Mouse (Mus musculus) lung, embryonic 16.5 days (tissue): Measurements from ENCODE around the gene Rassf10. TPM values are rescaled to one million over a fixed set of nuclear protein-coding genes. Genes with fewer than 3 reads are reported as not detected.
"Not testable (repeated sequence)": the region's sequence is repeated elsewhere in the genome, so short reads cannot be mapped to it uniquely, and the experiment has no call there.

Source experiments
- ATAC-seq: fragments of 200-750 bp; cut with Nextera tagmentation; 2 replicates; pipeline ENCODE4 v1.8.0; 2017; ENCODE audit warnings: low read depth, mild to moderate bottlenecking, moderate library complexity
- H3K27ac ChIP-seq: fragments of 300-500 bp; sonication (generic); 2 replicates; pipeline ENCODE4 v1.5.1; 2014; ENCODE audit warnings: mild to moderate bottlenecking, control low read depth, low read length
- H3K27me3 ChIP-seq: fragments of 300-500 bp; sonication (generic); 2 replicates; pipeline ENCODE4 v1.6.1; 2014; ENCODE audit warnings: low read depth, low read length, mixed read lengths; ENCODE audit not compliant: control insufficient read depth, insufficient read depth
- H3K36me3 ChIP-seq: fragments of 300-500 bp; sonication (generic); 2 replicates; pipeline ENCODE4 v1.6.1; 2014; ENCODE audit warnings: low read length; ENCODE audit not compliant: control insufficient read depth, insufficient read depth
- H3K4me1 ChIP-seq: fragments of 300-500 bp; sonication (generic); replicated peaks from 2 replicates; pipeline ENCODE4 v1.6.1; 2014; ENCODE audit warnings: low read length, mixed read lengths; ENCODE audit not compliant: control insufficient read depth, insufficient read depth
- H3K4me2 ChIP-seq: fragments of 300-500 bp; sonication (generic); 2 replicates; pipeline ENCODE4 v1.6.1; 2014; ENCODE audit warnings: low read depth, low read length, control low read depth
- H3K4me3 ChIP-seq: fragments of 300-500 bp; sonication (generic); 2 replicates; pipeline ENCODE4 v1.5.1; 2014; ENCODE audit warnings: mild to moderate bottlenecking, low read length, control low read depth
- H3K9ac ChIP-seq: fragments of 300-500 bp; sonication (generic); 2 replicates; pipeline ENCODE4 v1.6.1; 2014; ENCODE audit warnings: low read length, control low read depth
- H3K9me3 ChIP-seq: fragments of 300-500 bp; sonication (generic); 2 replicates; pipeline ENCODE4 v1.6.1; 2016; ENCODE audit warnings: low read length; ENCODE audit not compliant: control insufficient read depth
- WGBS: fragments of 180-500 bp; shearing (Covaris S2); extraction: QIAGEN DNeasy Blood & Tissue Kit; methylation state at CpG from one replicate; pipeline ENCODE4 v1.1.7; 2014; 5-methylcytosine and 5-hydroxymethylcytosine counted together
- polyA plus RNA-seq: library from polyadenylated mRNA; unstranded; fragments of >200 nt; fragmentation: Nextera tagmentation; extraction: Ambion mirVana; gene quantifications from 2 replicates; pipeline ENCODE4 v1.2.1, GENCODE M21; 2015

Rassf10 gene
- polyA plus RNA-seq, 1 experiment from 2014 or later: 14.9 TPM

GRCm38 (mm10) chr7:112922801-112923200 is 31.0 kb upstream of the Rassf10 start:
- no peaks in the 10 kb centered on the region for H3K9me3 ChIP-seq
- H3K27me3 ChIP-seq: no peaks in the 10 kb centered on the region
- H3K36me3 ChIP-seq: no peaks in the 10 kb centered on the region
- H3K27ac ChIP-seq: peak overlapping the region; percentile 47
- no peak overlapping the region for H3K4me3 ChIP-seq
- WGBS: 19% methylated on average over 4 of the region's 4 CpGs
- H3K9ac ChIP-seq: no peak overlapping the region
- H3K4me1 ChIP-seq: peaks cover 13% of the 10 kb centered on the region
- no peak overlapping the region for H3K4me2 ChIP-seq
- ATAC-seq: no peak

- peak overlapping the region; percentile 47 for H3K27ac ChIP-seq
- H3K4me2 ChIP-seq: no peak overlapping the region
- H3K4me1 ChIP-seq: peaks cover 10% of the 10 kb centered on the region
- no peak overlapping the region for H3K9ac ChIP-seq
- 51% methylated on average over 3 of the region's 3 CpGs for WGBS
- ATAC-seq: peak; percentile 78
- H3K9me3 ChIP-seq: no peaks in the 10 kb centered on the region
- no peaks in the 10 kb centered on the region for H3K36me3 ChIP-seq
- no peaks in the 10 kb centered on the region for H3K27me3 ChIP-seq
- no peak overlapping the region for H3K4me3 ChIP-seq
Measured at GRCm38 (mm10) chr7:112923712-112924111, 30.1 kb upstream of the Rassf10 start.

GRCm38 (mm10) chr7:112930669-112931068 is 23.1 kb upstream of the Rassf10 start:
- H3K27me3 ChIP-seq: no peaks in the 10 kb centered on the region
- no peaks in the 10 kb centered on the region for H3K36me3 ChIP-seq
- peaks cover 13% of the 10 kb centered on the region for H3K4me1 ChIP-seq
- ATAC-seq: no peak
- no peak overlapping the region for H3K4me2 ChIP-seq
- no peak overlapping the region for H3K4me3 ChIP-seq
- 10% methylated on average over 7 of the region's 7 CpGs for WGBS
- H3K9ac ChIP-seq: no peak overlapping the region
- no peak overlapping the region for H3K27ac ChIP-seq
- H3K9me3 ChIP-seq: no peaks in the 10 kb centered on the region

- not testable (repeated sequence) for H3K36me3 ChIP-seq, ATAC-seq, H3K27ac ChIP-seq, H3K9ac ChIP-seq, H3K27me3 ChIP-seq, H3K4me1 ChIP-seq, H3K9me3 ChIP-seq, H3K4me2 ChIP-seq, H3K4me3 ChIP-seq
- WGBS: 69% methylated on average over 5 of the region's 5 CpGs
Measured at GRCm38 (mm10) chr7:112935876-112936275, 17.9 kb upstream of the Rassf10 start.

- WGBS: 67% methylated on average over 8 of the region's 8 CpGs
Measured at GRCm38 (mm10) chr7:112937089-112937488, 16.7 kb upstream of the Rassf10 start.

GRCm38 (mm10) chr7:112938959-112939358 is 14.8 kb upstream of the Rassf10 start:
- no peak for ATAC-seq
- H3K27ac ChIP-seq: no peak overlapping the region
- no peaks in the 10 kb centered on the region for H3K36me3 ChIP-seq
- no peak overlapping the region for H3K4me3 ChIP-seq
- no peaks in the 10 kb centered on the region for H3K27me3 ChIP-seq
- no peak overlapping the region for H3K4me2 ChIP-seq
- H3K9ac ChIP-seq: no peak overlapping the region
- H3K9me3 ChIP-seq: no peaks in the 10 kb centered on the region
- WGBS: 28% methylated on average over 5 of the region's 5 CpGs
- H3K4me1 ChIP-seq: no peaks in the 10 kb centered on the region; the same call in 1 of the 2 replicates

More at GRCm38 (mm10) chr7:112937089-112937488, 16.7 kb upstream of the Rassf10 start:
- Histone ChIP-seq H3K9me3 (no peaks in the 10 kb centered on the region), H3K27me3 (no peaks in the 10 kb centered on the region), H3K9ac (no peak overlapping the region), H3K4me2 (no peak overlapping the region), H3K27ac (no peak overlapping the region), H3K36me3 (no peaks in the 10 kb centered on the region), H3K4me1 (0 out of 2 replicates have a peak, but pooled peaks cover 2% of the 10 kb centered on the region), H3K4me3 (no peak overlapping the region)
- ATAC-seq: no peak

- no peaks in the 10 kb centered on the region for H3K9me3 ChIP-seq
- ATAC-seq: no peak
- no peak overlapping the region for H3K4me3 ChIP-seq
- H3K9ac ChIP-seq: no peak overlapping the region
- H3K27me3 ChIP-seq: no peaks in the 10 kb centered on the region
- no peaks in the 10 kb centered on the region for H3K36me3 ChIP-seq
- no peak overlapping the region for H3K4me2 ChIP-seq
- H3K4me1 ChIP-seq: no peaks in the 10 kb centered on the region; the same call in 1 of the 2 replicates
- no peak overlapping the region for H3K27ac ChIP-seq
- WGBS: 44% methylated on average over 5 of the region's 5 CpGs
Measured at GRCm38 (mm10) chr7:112942567-112942966, 11.2 kb upstream of the Rassf10 start.

- H3K4me2 ChIP-seq: no peak overlapping the region
- no peaks in the 10 kb centered on the region for H3K27me3 ChIP-seq
- no peak for ATAC-seq
- H3K27ac ChIP-seq: no peak overlapping the region
- no peaks in the 10 kb centered on the region; the same call in 1 of the 2 replicates for H3K4me1 ChIP-seq
- no peak overlapping the region for H3K9ac ChIP-seq
- WGBS: 76% methylated on average over 1 of the region's 1 CpGs
- H3K9me3 ChIP-seq: no peaks in the 10 kb centered on the region
- no peaks in the 10 kb centered on the region for H3K36me3 ChIP-seq
- H3K4me3 ChIP-seq: no peak overlapping the region
Measured at GRCm38 (mm10) chr7:112943056-112943455, 10.7 kb upstream of the Rassf10 start.

- no peak for ATAC-seq
- Histone ChIP-seq H3K36me3 (no peaks in the 10 kb centered on the region), H3K9ac (no peak overlapping the region), H3K27ac (no peak overlapping the region), H3K9me3 (no peaks in the 10 kb centered on the region), H3K4me3 (no peak overlapping the region), H3K27me3 (no peaks in the 10 kb centered on the region), H3K4me1 (no peaks in the 10 kb centered on the region; the same call in 1 of the 2 replicates), H3K4me2 (no peak overlapping the region)
- WGBS: 36% methylated on average over 6 of the region's 6 CpGs
Measured at GRCm38 (mm10) chr7:112946706-112947105, 7.1 kb upstream of the Rassf10 start.
